Mouse (Mus musculus): ENCODE data around the gene Ccl5.
A peak's percentile ranks its signal among the peaks of the same experiment; 100 is the strongest.

Gene Ccl5

DNA sequence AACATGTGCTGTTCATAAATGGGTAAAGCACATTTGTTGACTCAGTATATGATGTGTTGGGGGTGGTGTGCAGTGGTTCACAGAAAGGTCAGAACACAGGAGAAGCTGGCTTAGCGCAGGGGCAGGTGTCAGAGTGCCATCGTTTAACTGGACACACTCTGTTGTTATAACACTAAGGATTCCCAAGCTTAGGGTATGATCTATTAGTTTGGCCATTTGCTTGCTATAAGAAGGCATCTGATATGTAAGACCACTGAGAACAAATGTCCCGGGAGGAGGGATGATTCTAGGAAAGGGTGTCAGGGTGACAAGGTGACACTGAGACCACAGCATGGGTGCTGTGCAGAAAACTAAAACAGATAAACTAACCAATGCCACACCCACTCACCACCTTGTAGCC, 6.5 kb upstream of the Ccl5 start:
- DNase-seq = no peak

DNA sequence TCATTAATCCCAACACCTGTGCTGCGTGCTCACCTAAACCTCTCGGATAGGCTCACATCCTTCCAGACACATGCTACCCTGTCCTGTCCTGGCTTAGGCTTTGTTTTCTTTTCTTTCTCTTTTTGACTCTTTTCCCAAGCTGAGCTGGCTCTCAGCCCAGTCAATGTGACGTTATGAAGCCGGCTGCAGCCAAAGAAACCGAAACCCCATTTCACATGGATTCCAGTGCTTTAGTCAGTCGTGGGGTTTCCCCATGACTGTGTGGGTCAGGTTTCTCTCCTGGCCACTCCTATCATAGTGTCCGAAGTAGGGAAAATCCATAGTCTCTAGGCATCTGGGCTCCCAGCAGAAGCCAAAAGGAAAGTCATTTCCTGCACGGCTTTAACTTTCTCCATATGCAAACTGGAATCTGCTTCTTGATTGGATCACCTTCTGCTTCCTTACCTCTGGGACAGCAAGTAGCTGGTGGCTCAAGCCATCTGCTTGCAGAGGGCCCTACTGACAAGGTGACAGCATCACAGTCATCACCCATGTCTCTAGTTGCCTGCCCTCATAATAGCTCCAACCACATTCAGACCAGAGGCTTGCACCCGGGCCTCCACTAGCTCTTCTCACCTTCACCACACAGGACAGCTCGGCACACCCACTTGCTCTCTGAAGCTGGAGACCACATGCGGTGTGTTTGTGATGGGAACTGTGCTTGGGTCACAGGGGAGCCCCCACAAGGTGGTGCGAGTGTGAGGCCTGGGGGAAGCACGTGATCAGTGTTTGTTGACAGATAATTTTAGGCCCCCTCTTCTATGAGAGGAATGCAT, 4.5 kb upstream of the Ccl5 start:
- no peak for DNase-seq

DNA sequence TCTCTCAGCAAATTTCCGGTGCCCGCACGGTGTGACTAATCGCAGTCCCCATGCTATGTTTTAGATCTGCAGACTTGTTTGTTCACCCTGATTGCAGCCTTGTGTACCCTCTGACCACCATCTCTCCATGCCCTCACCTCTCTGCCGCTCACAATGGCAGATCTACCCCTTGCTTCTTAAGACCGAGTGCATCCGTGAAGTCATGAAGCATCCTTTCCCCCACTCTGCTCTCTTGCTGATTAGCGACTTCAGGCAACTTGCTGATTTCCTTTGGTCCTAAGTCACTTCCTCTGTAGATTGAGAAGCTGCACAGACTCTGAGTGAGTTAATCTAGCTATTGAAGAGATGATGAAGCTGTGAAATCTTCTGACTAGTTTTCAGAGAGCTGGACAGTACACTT, 3.8 kb upstream of the Ccl5 start:
- DNase-seq = no peak

DNA sequence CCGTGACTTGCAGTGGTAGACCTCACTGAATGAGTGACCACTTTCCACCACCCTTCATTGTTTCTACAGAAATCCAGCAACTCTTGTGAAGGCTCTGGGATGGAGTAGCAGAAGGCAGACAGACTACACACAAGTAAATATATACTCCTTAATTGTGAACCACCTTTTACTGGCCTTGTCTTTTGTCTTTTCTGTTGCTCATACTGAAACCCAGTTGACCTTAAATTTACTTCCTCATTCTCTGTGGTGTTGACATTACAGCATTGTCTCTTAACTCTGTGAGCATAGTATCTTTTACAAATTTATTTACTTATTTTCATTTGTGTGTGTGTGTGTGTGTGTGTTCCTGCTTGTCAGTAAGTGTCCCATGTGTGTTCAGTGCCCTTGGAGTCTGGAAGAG, 2.9 kb upstream of the Ccl5 start:
- DNase-seq = no peak

DNA sequence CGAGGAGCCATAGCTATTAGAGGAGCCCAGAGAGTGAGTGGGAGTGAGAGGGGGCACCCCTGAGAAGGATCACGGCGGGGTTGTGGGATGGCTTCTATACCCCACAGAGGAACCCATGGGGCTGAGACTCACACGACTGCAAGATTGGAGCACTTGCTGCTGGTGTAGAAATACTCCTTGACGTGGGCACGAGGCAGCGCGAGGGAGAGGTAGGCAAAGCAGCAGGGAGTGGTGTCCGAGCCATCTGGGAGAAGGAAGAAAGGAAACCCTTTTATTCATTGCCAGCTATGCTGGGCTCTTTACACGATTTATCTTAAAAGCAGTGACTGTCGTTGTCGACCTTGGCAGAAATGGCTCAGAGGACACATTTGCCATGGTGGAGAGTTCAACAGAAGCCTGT, 1.3 kb downstream of the Ccl5 start:
- no peak for DNase-seq

DNA sequence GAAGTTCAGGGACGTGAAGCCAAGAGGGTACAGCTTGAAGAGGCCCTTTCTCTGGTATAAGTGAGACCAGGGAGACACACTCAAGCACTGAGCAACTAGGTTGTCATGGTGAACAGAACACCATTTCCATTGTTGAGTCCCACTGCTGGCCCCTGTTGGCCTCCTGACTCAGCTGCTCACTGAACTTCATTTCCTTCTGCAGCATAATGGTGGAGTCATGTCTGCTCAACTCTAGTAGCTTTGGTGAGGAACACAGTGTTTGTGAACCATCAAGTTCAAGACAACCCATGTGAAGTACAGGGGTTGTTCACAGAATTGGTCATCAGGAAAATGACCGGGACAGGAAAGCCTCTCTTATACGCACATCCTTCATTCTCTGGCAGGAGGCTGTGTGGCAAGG, 8.2 kb downstream of the Ccl5 start, which contains the start of gene Heatr9:
TSS of gene Heatr9 (minus strand) at position 101 of the 400 bp plus-strand sequence.
- DNase-seq = no peak

DNA sequence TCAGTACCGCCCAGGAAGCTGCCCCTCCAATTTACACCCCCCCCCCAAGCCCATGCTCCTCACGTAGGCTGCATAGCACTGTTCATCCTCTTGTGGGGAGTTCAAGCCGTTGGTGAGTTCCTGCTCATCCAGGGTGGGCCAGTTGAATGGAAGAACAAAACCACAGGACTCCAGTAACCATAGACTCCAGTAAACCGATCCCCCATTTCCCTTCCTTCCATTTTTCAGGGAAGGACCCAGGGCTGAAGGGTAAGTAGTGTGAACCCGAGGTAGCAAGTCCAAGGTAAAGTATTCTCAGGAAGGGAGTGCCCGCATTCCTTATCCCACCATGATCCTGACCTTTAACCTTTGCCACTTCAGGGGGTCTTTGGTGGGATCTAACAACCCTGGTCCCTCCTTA, 11.9 kb downstream of the Ccl5 start:
- no peak for DNase-seq

DNA sequence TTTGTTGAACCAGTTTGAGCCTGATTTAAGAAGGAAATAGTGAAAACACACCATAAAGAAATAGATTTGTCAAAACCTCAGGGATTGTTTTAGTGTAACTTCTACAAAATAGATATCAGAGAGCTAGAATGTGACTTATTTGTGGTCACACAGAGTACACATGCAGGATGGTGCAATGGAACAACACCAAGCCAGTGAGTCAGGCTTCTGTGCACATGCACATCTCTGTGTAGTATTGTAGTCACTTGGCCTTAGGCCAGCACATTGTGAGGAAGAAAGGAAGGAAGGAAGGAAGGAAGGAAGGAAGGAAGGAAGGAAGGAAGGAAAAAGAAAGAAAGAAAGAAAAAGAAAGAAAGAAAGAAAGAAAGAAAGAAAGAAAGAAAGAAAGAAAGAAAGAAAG, 13.2 kb downstream of the Ccl5 start:
- DNase-seq = no peak

DNA sequence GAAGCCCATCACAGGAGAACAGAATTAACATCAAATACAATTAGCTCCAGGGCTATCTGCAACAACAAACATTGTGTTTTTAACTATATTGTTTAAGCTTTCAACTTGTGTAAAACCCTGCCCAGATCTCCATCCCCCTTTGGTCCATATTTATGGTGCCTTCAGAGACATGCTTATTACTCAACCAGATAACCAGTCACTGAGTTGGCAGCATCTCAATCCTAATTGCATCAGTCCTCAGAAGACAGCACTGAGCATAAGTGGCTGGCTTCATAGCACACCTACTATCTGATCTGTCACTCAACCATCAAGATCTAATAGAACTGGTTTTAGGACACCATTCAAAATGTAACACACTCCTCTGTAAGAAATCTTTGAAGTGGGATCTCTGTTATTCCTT, 20.8 kb downstream of the Ccl5 start:
- DNase-seq = no peak

DNA sequence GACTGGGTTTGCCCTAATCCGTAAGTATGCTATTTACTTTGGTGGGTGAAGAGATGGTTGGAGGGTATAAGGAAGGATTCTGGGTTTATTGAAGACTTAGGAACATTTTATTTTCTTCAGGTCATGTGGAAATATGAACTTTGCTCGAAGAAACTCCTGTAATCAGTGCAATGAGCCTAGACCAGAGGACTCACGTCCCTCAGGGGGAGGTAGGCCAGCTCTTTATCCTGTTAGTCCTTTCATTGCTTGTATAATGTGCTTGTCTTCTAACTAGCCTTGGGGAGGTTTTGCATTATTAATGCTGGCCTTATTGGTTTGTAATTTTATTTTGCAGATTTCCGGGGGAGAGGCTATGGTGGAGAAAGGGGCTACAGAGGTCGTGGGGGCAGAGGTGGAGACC, 26.0 kb downstream of the Ccl5 start:
- no peak for DNase-seq

DNA sequence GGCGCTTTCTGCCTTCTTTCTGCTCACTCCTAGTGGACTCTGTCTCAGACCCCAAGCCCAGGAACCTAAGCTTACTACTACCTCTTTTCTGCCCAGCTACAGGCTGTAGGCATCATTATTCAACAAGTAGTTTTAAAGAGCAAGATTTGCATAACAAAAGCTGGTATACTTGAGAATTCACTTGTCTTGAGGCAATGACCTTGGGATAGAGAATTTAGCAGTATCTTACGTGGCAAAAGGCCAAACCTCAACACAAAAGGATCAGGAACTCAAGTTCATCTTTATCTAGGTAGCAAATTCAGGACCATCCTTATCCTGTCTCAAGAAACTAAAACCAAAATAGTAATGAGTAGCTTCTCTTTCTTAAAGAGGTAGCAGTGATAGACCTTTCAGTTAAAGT, 34.7 kb downstream of the Ccl5 start:
- no peak for DNase-seq

DNA sequence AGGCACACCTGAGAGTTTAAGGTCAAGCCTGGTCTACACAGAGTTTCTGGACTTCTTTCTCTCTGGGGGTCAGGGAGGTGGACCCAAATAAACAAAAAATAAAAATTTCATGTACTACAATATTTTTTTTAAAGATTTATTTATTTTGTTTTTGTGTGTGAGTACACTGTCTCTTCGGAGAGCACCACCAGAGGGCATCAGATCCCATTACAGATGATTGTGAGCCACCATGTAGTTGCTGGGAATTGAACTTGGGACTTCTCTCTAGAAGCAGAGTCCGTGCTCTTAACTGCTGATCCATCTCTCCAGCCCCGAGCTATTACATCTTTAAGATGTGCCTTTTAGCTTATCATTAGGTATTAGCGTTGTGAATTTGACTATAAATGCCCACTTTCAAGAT, 38.8 kb downstream of the Ccl5 start:
- peak; percentile 21 to 25 for DNase-seq

Measured in B cell, adult 2 months (primary cell).